Mouse (Mus musculus): ENCODE results near the gene Syngr4.
A peak's percentile ranks its signal among the peaks of the same experiment; 100 is the strongest.

Syngr4 gene

GRCm38 (mm10) chr7:45919083-45919671 lies 22.7 kb upstream of the Syngr4 start:
- Histone ChIP-seq H3K27me3 (ENCODE audit: insufficient read depth, low read length) (peaks cover 7% of the 10 kb centered on the region; the same call in 1 of the 2 replicates), H3K36me3 (ENCODE audit: insufficient read depth, low read length) (peaks cover 14% of the 10 kb centered on the region), H3K4me3 (replicated peaks; ENCODE audit: low read length) (peak overlapping the region; percentile 68), H3K9me3 (ENCODE audit: low read length) (no peaks in the 10 kb centered on the region), H3K4me1 (replicated peaks; ENCODE audit: low read depth, low read length) (peaks cover 84% of the 10 kb centered on the region)
- TF ChIP-seq CTCF (conservative IDR thresholded peaks at IDR 0.05; ENCODE audit: low read length) (peak; percentile 97), NANOG (IDR thresholded peaks at IDR 0.05; ENCODE audit: borderline replicate concordance, low read length) (no peak), POU5F1 (IDR thresholded peaks at IDR 0.05; ENCODE audit: borderline replicate concordance, low read length) (no peak)

GRCm38 (mm10) chr7:45917926-45918325 lies 21.4 kb upstream of the Syngr4 start:
- TF ChIP-seq CTCF (conservative IDR thresholded peaks at IDR 0.05; ENCODE audit: low read length) (no peak), POU5F1 (IDR thresholded peaks at IDR 0.05; ENCODE audit: borderline replicate concordance, low read length) (no peak), NANOG (IDR thresholded peaks at IDR 0.05; ENCODE audit: borderline replicate concordance, low read length) (no peak)
- H3K4me1 ChIP-seq (replicated peaks; ENCODE audit: low read depth, low read length), result peaks cover 76% of the 10 kb centered on the region
- H3K27me3 ChIP-seq (ENCODE audit: insufficient read depth, low read length), result peaks cover 7% of the 10 kb centered on the region; the same call in 1 of the 2 replicates
- peak overlapping the region; percentile 62 for H3K4me3 ChIP-seq (replicated peaks; ENCODE audit: low read length)
- peaks cover 27% of the 10 kb centered on the region for H3K36me3 ChIP-seq (ENCODE audit: insufficient read depth, low read length)
- H3K9me3 ChIP-seq (ENCODE audit: low read length), result no peaks in the 10 kb centered on the region

GRCm38 (mm10) chr7:45917004-45917704 lies 20.6 kb upstream of the Syngr4 start:
- H3K27me3 ChIP-seq (ENCODE audit: insufficient read depth, low read length), result peaks cover 7% of the 10 kb centered on the region; the same call in 1 of the 2 replicates
- H3K36me3 ChIP-seq (ENCODE audit: insufficient read depth, low read length), result peaks cover 32% of the 10 kb centered on the region
- H3K9me3 ChIP-seq (ENCODE audit: low read length), result no peaks in the 10 kb centered on the region
- peaks cover 69% of the 10 kb centered on the region for H3K4me1 ChIP-seq (replicated peaks; ENCODE audit: low read depth, low read length)
- peak overlapping the region; percentile 62 for H3K4me3 ChIP-seq (replicated peaks; ENCODE audit: low read length)
- no peak for TF ChIP-seq NANOG (IDR thresholded peaks at IDR 0.05; ENCODE audit: borderline replicate concordance, low read length)
- no peak for TF ChIP-seq CTCF (conservative IDR thresholded peaks at IDR 0.05; ENCODE audit: low read length)
- no peak for TF ChIP-seq POU5F1 (IDR thresholded peaks at IDR 0.05; ENCODE audit: borderline replicate concordance, low read length)

- Histone ChIP-seq H3K27me3 (ENCODE audit: insufficient read depth, low read length) (peaks cover 7% of the 10 kb centered on the region; the same call in 1 of the 2 replicates), H3K4me3 (replicated peaks; ENCODE audit: low read length) (peak overlapping the region; percentile 65), H3K36me3 (ENCODE audit: insufficient read depth, low read length) (peaks cover 39% of the 10 kb centered on the region), H3K4me1 (replicated peaks; ENCODE audit: low read depth, low read length) (peaks cover 60% of the 10 kb centered on the region), H3K9me3 (ENCODE audit: low read length) (no peaks in the 10 kb centered on the region)
- TF ChIP-seq POU5F1 (IDR thresholded peaks at IDR 0.05; ENCODE audit: borderline replicate concordance, low read length) (no peak), NANOG (IDR thresholded peaks at IDR 0.05; ENCODE audit: borderline replicate concordance, low read length) (no peak), CTCF (conservative IDR thresholded peaks at IDR 0.05; ENCODE audit: low read length) (no peak)
Observed at GRCm38 (mm10) chr7:45916056-45917003, 19.8 kb upstream of the Syngr4 start.

- Histone ChIP-seq H3K27me3 (ENCODE audit: insufficient read depth, low read length) (0 out of 2 replicates have a peak, but pooled peaks cover 3% of the 10 kb centered on the region), H3K4me3 (replicated peaks; ENCODE audit: low read length) (no peak overlapping the region), H3K36me3 (ENCODE audit: insufficient read depth, low read length) (peaks cover 52% of the 10 kb centered on the region), H3K9me3 (ENCODE audit: low read length) (no peaks in the 10 kb centered on the region), H3K4me1 (replicated peaks; ENCODE audit: low read depth, low read length) (peaks cover 47% of the 10 kb centered on the region)
- no peak for TF ChIP-seq CTCF (conservative IDR thresholded peaks at IDR 0.05; ENCODE audit: low read length)
- no peak for TF ChIP-seq NANOG (IDR thresholded peaks at IDR 0.05; ENCODE audit: borderline replicate concordance, low read length)
- no peak for TF ChIP-seq POU5F1 (IDR thresholded peaks at IDR 0.05; ENCODE audit: borderline replicate concordance, low read length)
Observed at GRCm38 (mm10) chr7:45915011-45915410, 18.5 kb upstream of the Syngr4 start.

- Histone ChIP-seq H3K4me3 (replicated peaks; ENCODE audit: low read length) (no peak overlapping the region), H3K9me3 (ENCODE audit: low read length) (no peaks in the 10 kb centered on the region), H3K36me3 (ENCODE audit: insufficient read depth, low read length) (peaks cover 62% of the 10 kb centered on the region), H3K4me1 (replicated peaks; ENCODE audit: low read depth, low read length) (peaks cover 42% of the 10 kb centered on the region), H3K27me3 (ENCODE audit: insufficient read depth, low read length) (no peaks in the 10 kb centered on the region)
- TF ChIP-seq POU5F1 (IDR thresholded peaks at IDR 0.05; ENCODE audit: borderline replicate concordance, low read length) (no peak), NANOG (IDR thresholded peaks at IDR 0.05; ENCODE audit: borderline replicate concordance, low read length) (no peak), CTCF (conservative IDR thresholded peaks at IDR 0.05; ENCODE audit: low read length) (no peak)
Observed at GRCm38 (mm10) chr7:45914067-45914466, 17.6 kb upstream of the Syngr4 start.

- TF ChIP-seq CTCF (conservative IDR thresholded peaks at IDR 0.05; ENCODE audit: low read length) (no peak), POU5F1 (IDR thresholded peaks at IDR 0.05; ENCODE audit: borderline replicate concordance, low read length) (no peak), NANOG (IDR thresholded peaks at IDR 0.05; ENCODE audit: borderline replicate concordance, low read length) (no peak)
- Histone ChIP-seq H3K4me1 (replicated peaks; ENCODE audit: low read depth, low read length) (peaks cover 16% of the 10 kb centered on the region), H3K36me3 (ENCODE audit: insufficient read depth, low read length) (peaks cover 77% of the 10 kb centered on the region), H3K4me3 (replicated peaks; ENCODE audit: low read length) (no peak overlapping the region), H3K9me3 (ENCODE audit: low read length) (no peaks in the 10 kb centered on the region), H3K27me3 (ENCODE audit: insufficient read depth, low read length) (no peaks in the 10 kb centered on the region)
Observed at GRCm38 (mm10) chr7:45909145-45909544, 12.6 kb upstream of the Syngr4 start.

- Histone ChIP-seq H3K4me3 (replicated peaks; ENCODE audit: low read length) (no peak overlapping the region), H3K9me3 (ENCODE audit: low read length) (no peaks in the 10 kb centered on the region), H3K36me3 (ENCODE audit: insufficient read depth, low read length) (peaks cover 70% of the 10 kb centered on the region), H3K4me1 (replicated peaks; ENCODE audit: low read depth, low read length) (peaks cover 16% of the 10 kb centered on the region), H3K27me3 (ENCODE audit: insufficient read depth, low read length) (no peaks in the 10 kb centered on the region)
- TF ChIP-seq POU5F1 (IDR thresholded peaks at IDR 0.05; ENCODE audit: borderline replicate concordance, low read length) (no peak), CTCF (conservative IDR thresholded peaks at IDR 0.05; ENCODE audit: low read length) (no peak), NANOG (IDR thresholded peaks at IDR 0.05; ENCODE audit: borderline replicate concordance, low read length) (no peak)
Observed at GRCm38 (mm10) chr7:45908384-45908783, 11.9 kb upstream of the Syngr4 start.

All from E14TG2a.4 (cell line).